Mouse (Mus musculus): ENCODE measurements around the gene Zbtb7b. TPM values are rescaled to one million over a fixed set of nuclear protein-coding genes. Genes with fewer than 3 reads are reported as not detected.

The Zbtb7b gene
- total and polyA plus RNA-seq, 2 experiments from 2014 or later, result 0.75 to 4.9 TPM

GRCm38 (mm10) chr3:89410864-89411263, 16.3 kb upstream of the Zbtb7b start:
- peak overlapping the region; percentile 35 for H3K27ac ChIP-seq (ENCODE audit: low read depth, low read length)
- peak overlapping the region; percentile 39 for H3K9ac ChIP-seq
- peaks cover 4% of the 10 kb centered on the region; the same call in 1 of the 2 replicates for H3K4me1 ChIP-seq (ENCODE audit: insufficient read depth)
- no peaks in the 10 kb centered on the region for H3K9me3 ChIP-seq (ENCODE audit: low read length)
- DNase-seq, result no peak
- H3K27me3 ChIP-seq (ENCODE audit: insufficient read depth, low read length), result no peaks in the 10 kb centered on the region
- ATAC-seq, result no peak
- peak overlapping the region; percentile 41 for H3K4me3 ChIP-seq (ENCODE audit: low read depth, low read length)
- peaks cover 14% of the 10 kb centered on the region for H3K36me3 ChIP-seq (ENCODE audit: insufficient read depth)
- 83% methylated on average over 10 of the region's 10 CpGs for WGBS
- no peak for TF ChIP-seq CTCF (IDR thresholded peaks at IDR 0.05; ENCODE audit: low read depth)
- peak overlapping the region; percentile 70 for H3K4me2 ChIP-seq (ENCODE audit: low read depth)

- Histone ChIP-seq H3K9ac (no peak overlapping the region), H3K4me2 (ENCODE audit: low read depth) (no peak overlapping the region), H3K27me3 (ENCODE audit: insufficient read depth, low read length) (no peaks in the 10 kb centered on the region), H3K36me3 (ENCODE audit: insufficient read depth) (peaks cover 22% of the 10 kb centered on the region), H3K4me1 (ENCODE audit: insufficient read depth) (peaks cover 4% of the 10 kb centered on the region; the same call in 1 of the 2 replicates), H3K4me3 (ENCODE audit: low read depth, low read length) (no peak overlapping the region), H3K27ac (ENCODE audit: low read depth, low read length) (no peak overlapping the region), H3K9me3 (ENCODE audit: low read length) (no peaks in the 10 kb centered on the region)
- no peak for TF ChIP-seq CTCF (IDR thresholded peaks at IDR 0.05; ENCODE audit: low read depth)
- DNase-seq (no peak), ATAC-seq (no peak)
- 94% methylated on average over 3 of the region's 3 CpGs for WGBS
Measured at GRCm38 (mm10) chr3:89409701-89410100, 15.1 kb upstream of the Zbtb7b start.

GRCm38 (mm10) chr3:89408448-89408847, 13.9 kb upstream of the Zbtb7b start:
- Histone ChIP-seq H3K9me3 (ENCODE audit: low read length) (no peaks in the 10 kb centered on the region), H3K4me2 (ENCODE audit: low read depth) (no peak overlapping the region), H3K4me3 (ENCODE audit: low read depth, low read length) (no peak overlapping the region), H3K4me1 (ENCODE audit: insufficient read depth) (peaks cover 4% of the 10 kb centered on the region; the same call in 1 of the 2 replicates), H3K36me3 (ENCODE audit: insufficient read depth) (peaks cover 29% of the 10 kb centered on the region; the same call in 1 of the 2 replicates), H3K9ac (no peak overlapping the region), H3K27ac (ENCODE audit: low read depth, low read length) (no peak overlapping the region), H3K27me3 (ENCODE audit: insufficient read depth, low read length) (no peaks in the 10 kb centered on the region)
- WGBS, result 69% methylated on average over 16 of the region's 16 CpGs
- no peak for ATAC-seq
- DNase-seq, result no peak
- no peak for TF ChIP-seq CTCF (IDR thresholded peaks at IDR 0.05; ENCODE audit: low read depth)

- Histone ChIP-seq H3K36me3 (ENCODE audit: insufficient read depth) (peaks cover 44% of the 10 kb centered on the region), H3K9me3 (ENCODE audit: low read length) (no peaks in the 10 kb centered on the region), H3K4me3 (ENCODE audit: low read depth, low read length) (no peak overlapping the region), H3K4me1 (ENCODE audit: insufficient read depth) (peaks cover 4% of the 10 kb centered on the region; the same call in 1 of the 2 replicates), H3K4me2 (ENCODE audit: low read depth) (no peak overlapping the region), H3K9ac (no peak overlapping the region), H3K27me3 (ENCODE audit: insufficient read depth, low read length) (no peaks in the 10 kb centered on the region), H3K27ac (ENCODE audit: low read depth, low read length) (no peak overlapping the region)
- ATAC-seq (no peak), DNase-seq (no peak)
- TF ChIP-seq CTCF (IDR thresholded peaks at IDR 0.05; ENCODE audit: low read depth), result no peak
- 89% methylated on average over 6 of the region's 6 CpGs for WGBS
Measured at GRCm38 (mm10) chr3:89406887-89407286, 12.3 kb upstream of the Zbtb7b start.

GRCm38 (mm10) chr3:89402693-89403092, 8.1 kb upstream of the Zbtb7b start, which contains the start of gene Lenep:
TSS of gene Lenep (minus strand) at chr3:89402793.
- no peak for TF ChIP-seq CTCF (IDR thresholded peaks at IDR 0.05; ENCODE audit: low read depth)
- Histone ChIP-seq H3K4me3 (ENCODE audit: low read depth, low read length) (no peak within 1 kb of the TSS), H3K9ac (no peak within 1 kb of the TSS), H3K36me3 (ENCODE audit: insufficient read depth) (peaks cover 46% of the 10 kb centered on the region), H3K27ac (ENCODE audit: low read depth, low read length) (no peak within 1 kb of the TSS), H3K4me2 (ENCODE audit: low read depth) (no peak within 1 kb of the TSS), H3K27me3 (ENCODE audit: insufficient read depth, low read length) (no peaks in the 10 kb centered on the region), H3K4me1 (ENCODE audit: insufficient read depth) (no peaks in the 10 kb centered on the region), H3K9me3 (ENCODE audit: low read length) (no peaks in the 10 kb centered on the region)
- DNase-seq (no peak), ATAC-seq (no peak)
- 85% methylated on average over 5 of the region's 5 CpGs for WGBS

GRCm38 (mm10) chr3:89401329-89401728, 6.8 kb upstream of the Zbtb7b start:
- no peak for TF ChIP-seq CTCF (IDR thresholded peaks at IDR 0.05; ENCODE audit: low read depth)
- ATAC-seq, result no peak
- DNase-seq, result no peak

GRCm38 (mm10) chr3:89396654-89397005, 2.1 kb upstream of the Zbtb7b start:
- WGBS, result 5% methylated on average over 4 of the region's 4 CpGs
- H3K4me1 ChIP-seq (ENCODE audit: insufficient read depth), result peaks cover 19% of the 10 kb centered on the region
- ATAC-seq (no peak), DNase-seq (no peak)
- H3K36me3 ChIP-seq (ENCODE audit: insufficient read depth), result peaks cover 5% of the 10 kb centered on the region; the same call in 1 of the 2 replicates
- peaks cover 8% of the 10 kb centered on the region; the same call in 1 of the 2 replicates for H3K27me3 ChIP-seq (ENCODE audit: insufficient read depth, low read length)
- H3K9ac ChIP-seq, result no peak overlapping the region
- TF ChIP-seq CTCF (IDR thresholded peaks at IDR 0.05; ENCODE audit: low read depth), result no peak
- H3K27ac ChIP-seq (ENCODE audit: low read depth, low read length), result no peak overlapping the region
- peak overlapping the region; percentile 96 for H3K4me2 ChIP-seq (ENCODE audit: low read depth)
- no peaks in the 10 kb centered on the region for H3K9me3 ChIP-seq (ENCODE audit: low read length)
- H3K4me3 ChIP-seq (ENCODE audit: low read depth, low read length), result peak overlapping the region; percentile 31

More at GRCm38 (mm10) chr3:89401329-89401728, 6.8 kb upstream of the Zbtb7b start:
- Histone ChIP-seq H3K9ac (no peak overlapping the region), H3K27ac (ENCODE audit: low read depth, low read length) (no peak overlapping the region), H3K27me3 (ENCODE audit: insufficient read depth, low read length) (no peaks in the 10 kb centered on the region), H3K4me2 (ENCODE audit: low read depth) (no peak overlapping the region), H3K4me1 (ENCODE audit: insufficient read depth) (no peaks in the 10 kb centered on the region), H3K4me3 (ENCODE audit: low read depth, low read length) (no peak overlapping the region), H3K9me3 (ENCODE audit: low read length) (no peaks in the 10 kb centered on the region), H3K36me3 (ENCODE audit: insufficient read depth) (peaks cover 42% of the 10 kb centered on the region)
- 91% methylated on average over 7 of the region's 7 CpGs for WGBS
